Mouse (Mus musculus): ENCODE measurements at regions not wholly inside any gene's neighbourhood (a gene's known extent, or its start where the extent isn't known, plus 50 kb on each side); places are given as distances from the start of the nearest gene placed in this dataset.
A peak's percentile ranks its signal among the peaks of the same experiment; 100 is the strongest.

- H3K36me3 ChIP-seq (ENCODE audit: control insufficient read depth, insufficient read depth, low read length) = no peaks in the 10 kb centered on the region
- H3K9me3 ChIP-seq (replicated peaks; ENCODE audit: control insufficient read depth, low read length) = no peaks in the 10 kb centered on the region
- no peak overlapping the region for H3K9ac ChIP-seq (ENCODE audit: low read length)
- ATAC-seq (ENCODE audit: insufficient read depth, low FRiP score) = no peak
- no peak overlapping the region for H3K4me2 ChIP-seq (ENCODE audit: low read depth, low read length)
- H3K4me3 ChIP-seq (replicated peaks; ENCODE audit: low read length) = no peak overlapping the region
- H3K27me3 ChIP-seq (ENCODE audit: control insufficient read depth, insufficient read depth, low read length) = no peaks in the 10 kb centered on the region
- no peaks in the 10 kb centered on the region for H3K4me1 ChIP-seq (ENCODE audit: control insufficient read depth, insufficient read depth, low read length)
- H3K27ac ChIP-seq (ENCODE audit: low read length) = no peak overlapping the region
- whole genome bisulfite sequencing = 60% methylated on average over 1 of the region's 1 CpGs
Observed at GRCm38 (mm10) chr13:5519600-5519999, 341.7 kb upstream of the Klf6 start.

- H3K4me2 ChIP-seq (ENCODE audit: low read depth, low read length) = no peak overlapping the region
- H3K4me1 ChIP-seq (ENCODE audit: control insufficient read depth, insufficient read depth, low read length) = no peaks in the 10 kb centered on the region
- no peak overlapping the region for H3K4me3 ChIP-seq (replicated peaks; ENCODE audit: low read length)
- H3K9me3 ChIP-seq (replicated peaks; ENCODE audit: control insufficient read depth, low read length) = no peaks in the 10 kb centered on the region
- 75% methylated on average over 1 of the region's 1 CpGs for WGBS
- ATAC-seq (ENCODE audit: insufficient read depth, low FRiP score) = no peak
- H3K36me3 ChIP-seq (ENCODE audit: control insufficient read depth, insufficient read depth, low read length) = no peaks in the 10 kb centered on the region
- H3K9ac ChIP-seq (ENCODE audit: low read length) = no peak overlapping the region
- no peak overlapping the region for H3K27ac ChIP-seq (ENCODE audit: low read length)
- H3K27me3 ChIP-seq (ENCODE audit: control insufficient read depth, insufficient read depth, low read length) = no peaks in the 10 kb centered on the region
Observed at GRCm38 (mm10) chr13:5527400-5527799, 333.9 kb upstream of the Klf6 start.

GRCm38 (mm10) chr13:5540321-5540720 lies 321.0 kb upstream of the Klf6 start:
- no peaks in the 10 kb centered on the region for H3K9me3 ChIP-seq (replicated peaks; ENCODE audit: control insufficient read depth, low read length)
- 52% methylated on average over 1 of the region's 1 CpGs for WGBS
- H3K4me3 ChIP-seq (replicated peaks; ENCODE audit: low read length) = no peak overlapping the region
- H3K27ac ChIP-seq (ENCODE audit: low read length) = no peak overlapping the region
- H3K27me3 ChIP-seq (ENCODE audit: control insufficient read depth, insufficient read depth, low read length) = no peaks in the 10 kb centered on the region
- no peaks in the 10 kb centered on the region for H3K36me3 ChIP-seq (ENCODE audit: control insufficient read depth, insufficient read depth, low read length)
- H3K4me2 ChIP-seq (ENCODE audit: low read depth, low read length) = no peak overlapping the region
- ATAC-seq (ENCODE audit: insufficient read depth, low FRiP score) = no peak
- no peak overlapping the region for H3K9ac ChIP-seq (ENCODE audit: low read length)
- no peaks in the 10 kb centered on the region for H3K4me1 ChIP-seq (ENCODE audit: control insufficient read depth, insufficient read depth, low read length)

GRCm38 (mm10) chr13:5545521-5545920 lies 315.8 kb upstream of the Klf6 start:
- Histone ChIP-seq H3K4me3 (replicated peaks; ENCODE audit: low read length) (no peak overlapping the region), H3K4me2 (ENCODE audit: low read depth, low read length) (no peak overlapping the region), H3K27me3 (ENCODE audit: control insufficient read depth, insufficient read depth, low read length) (no peaks in the 10 kb centered on the region), H3K36me3 (ENCODE audit: control insufficient read depth, insufficient read depth, low read length) (no peaks in the 10 kb centered on the region), H3K9me3 (replicated peaks; ENCODE audit: control insufficient read depth, low read length) (no peaks in the 10 kb centered on the region), H3K27ac (ENCODE audit: low read length) (no peak overlapping the region), H3K4me1 (ENCODE audit: control insufficient read depth, insufficient read depth, low read length) (no peaks in the 10 kb centered on the region), H3K9ac (ENCODE audit: low read length) (no peak overlapping the region)
- ATAC-seq (ENCODE audit: insufficient read depth, low FRiP score) = no peak

GRCm38 (mm10) chr13:5546011-5546410 lies 315.3 kb upstream of the Klf6 start:
- Histone ChIP-seq H3K4me2 (ENCODE audit: low read depth, low read length) (no peak overlapping the region), H3K4me3 (replicated peaks; ENCODE audit: low read length) (no peak overlapping the region), H3K36me3 (ENCODE audit: control insufficient read depth, insufficient read depth, low read length) (no peaks in the 10 kb centered on the region), H3K27me3 (ENCODE audit: control insufficient read depth, insufficient read depth, low read length) (no peaks in the 10 kb centered on the region), H3K9me3 (replicated peaks; ENCODE audit: control insufficient read depth, low read length) (no peaks in the 10 kb centered on the region), H3K9ac (ENCODE audit: low read length) (no peak overlapping the region), H3K4me1 (ENCODE audit: control insufficient read depth, insufficient read depth, low read length) (no peaks in the 10 kb centered on the region), H3K27ac (ENCODE audit: low read length) (no peak overlapping the region)
- 85% methylated on average over 2 of the region's 2 CpGs for WGBS
- ATAC-seq (ENCODE audit: insufficient read depth, low FRiP score) = no peak

GRCm38 (mm10) chr13:5546937-5547336 lies 314.3 kb upstream of the Klf6 start:
- no peaks in the 10 kb centered on the region for H3K27me3 ChIP-seq (ENCODE audit: control insufficient read depth, insufficient read depth, low read length)
- 59% methylated on average over 1 of the region's 1 CpGs for WGBS
- no peak overlapping the region for H3K4me3 ChIP-seq (replicated peaks; ENCODE audit: low read length)
- no peaks in the 10 kb centered on the region for H3K4me1 ChIP-seq (ENCODE audit: control insufficient read depth, insufficient read depth, low read length)
- H3K27ac ChIP-seq (ENCODE audit: low read length) = no peak overlapping the region
- no peaks in the 10 kb centered on the region for H3K36me3 ChIP-seq (ENCODE audit: control insufficient read depth, insufficient read depth, low read length)
- no peaks in the 10 kb centered on the region for H3K9me3 ChIP-seq (replicated peaks; ENCODE audit: control insufficient read depth, low read length)
- no peak for ATAC-seq (ENCODE audit: insufficient read depth, low FRiP score)
- no peak overlapping the region for H3K4me2 ChIP-seq (ENCODE audit: low read depth, low read length)
- H3K9ac ChIP-seq (ENCODE audit: low read length) = no peak overlapping the region

GRCm38 (mm10) chr13:5548768-5549167 lies 312.5 kb upstream of the Klf6 start:
- no peak overlapping the region for H3K4me3 ChIP-seq (replicated peaks; ENCODE audit: low read length)
- no peak overlapping the region for H3K4me2 ChIP-seq (ENCODE audit: low read depth, low read length)
- no peaks in the 10 kb centered on the region for H3K27me3 ChIP-seq (ENCODE audit: control insufficient read depth, insufficient read depth, low read length)
- ATAC-seq (ENCODE audit: insufficient read depth, low FRiP score) = no peak
- 94% methylated on average over 1 of the region's 1 CpGs for WGBS
- no peak overlapping the region for H3K9ac ChIP-seq (ENCODE audit: low read length)
- no peaks in the 10 kb centered on the region for H3K4me1 ChIP-seq (ENCODE audit: control insufficient read depth, insufficient read depth, low read length)
- no peaks in the 10 kb centered on the region for H3K36me3 ChIP-seq (ENCODE audit: control insufficient read depth, insufficient read depth, low read length)
- no peak overlapping the region for H3K27ac ChIP-seq (ENCODE audit: low read length)
- no peaks in the 10 kb centered on the region for H3K9me3 ChIP-seq (replicated peaks; ENCODE audit: control insufficient read depth, low read length)

- no peaks in the 10 kb centered on the region for H3K4me1 ChIP-seq (ENCODE audit: control insufficient read depth, insufficient read depth, low read length)
- no peak overlapping the region for H3K9ac ChIP-seq (ENCODE audit: low read length)
- no peak overlapping the region for H3K4me3 ChIP-seq (replicated peaks; ENCODE audit: low read length)
- H3K9me3 ChIP-seq (replicated peaks; ENCODE audit: control insufficient read depth, low read length) = no peaks in the 10 kb centered on the region
- ATAC-seq (ENCODE audit: insufficient read depth, low FRiP score) = peak; percentile 63; the same call in 1 of the 2 replicates
- no peak overlapping the region for H3K4me2 ChIP-seq (ENCODE audit: low read depth, low read length)
- H3K36me3 ChIP-seq (ENCODE audit: control insufficient read depth, insufficient read depth, low read length) = no peaks in the 10 kb centered on the region
- H3K27ac ChIP-seq (ENCODE audit: low read length) = peak overlapping the region; percentile 75; the same call in 1 of the 2 replicates
- 75% methylated on average over 4 of the region's 4 CpGs for WGBS
- H3K27me3 ChIP-seq (ENCODE audit: control insufficient read depth, insufficient read depth, low read length) = no peaks in the 10 kb centered on the region
Observed at GRCm38 (mm10) chr13:5549175-5549574, 312.1 kb upstream of the Klf6 start.

- no peak overlapping the region for H3K9ac ChIP-seq (ENCODE audit: low read length)
- H3K27me3 ChIP-seq (ENCODE audit: control insufficient read depth, insufficient read depth, low read length) = no peaks in the 10 kb centered on the region
- H3K36me3 ChIP-seq (ENCODE audit: control insufficient read depth, insufficient read depth, low read length) = no peaks in the 10 kb centered on the region
- no peaks in the 10 kb centered on the region for H3K9me3 ChIP-seq (replicated peaks; ENCODE audit: control insufficient read depth, low read length)
- ATAC-seq (ENCODE audit: insufficient read depth, low FRiP score) = 0 out of 2 replicates have a peak, but pooled peaks have one; percentile 54
- 95% methylated on average over 7 of the region's 7 CpGs for WGBS
- peak overlapping the region; percentile 75 for H3K27ac ChIP-seq (ENCODE audit: low read length)
- H3K4me1 ChIP-seq (ENCODE audit: control insufficient read depth, insufficient read depth, low read length) = no peaks in the 10 kb centered on the region
- no peak overlapping the region for H3K4me2 ChIP-seq (ENCODE audit: low read depth, low read length)
- H3K4me3 ChIP-seq (replicated peaks; ENCODE audit: low read length) = no peak overlapping the region
Observed at GRCm38 (mm10) chr13:5549747-5550146, 311.5 kb upstream of the Klf6 start.

GRCm38 (mm10) chr13:5550354-5550753 lies 310.9 kb upstream of the Klf6 start:
- peak; percentile 62; the same call in 1 of the 2 replicates for ATAC-seq (ENCODE audit: insufficient read depth, low FRiP score)
- Histone ChIP-seq H3K27me3 (ENCODE audit: control insufficient read depth, insufficient read depth, low read length) (no peaks in the 10 kb centered on the region), H3K4me3 (replicated peaks; ENCODE audit: low read length) (no peak overlapping the region), H3K36me3 (ENCODE audit: control insufficient read depth, insufficient read depth, low read length) (no peaks in the 10 kb centered on the region), H3K27ac (ENCODE audit: low read length) (peak overlapping the region; percentile 59), H3K4me2 (ENCODE audit: low read depth, low read length) (no peak overlapping the region), H3K4me1 (ENCODE audit: control insufficient read depth, insufficient read depth, low read length) (no peaks in the 10 kb centered on the region), H3K9ac (ENCODE audit: low read length) (no peak overlapping the region), H3K9me3 (replicated peaks; ENCODE audit: control insufficient read depth, low read length) (no peaks in the 10 kb centered on the region)
- WGBS = 62% methylated on average over 3 of the region's 3 CpGs
